Mouse (Mus musculus) mesoderm, embryonic 11.5 days (tissue): ENCODE measurements at regions not wholly inside any gene's neighbourhood (a gene's known extent, or its start where the extent isn't known, plus 50 kb on each side); places are given as distances from the start of the nearest gene placed in this dataset.

ENCODE experiments used
- DNase-seq: peaks from one replicate; pipeline ENCODE4 v3.0.0-alpha.2; 2012; ENCODE audit warnings: low read depth, low spot score

DNA sequence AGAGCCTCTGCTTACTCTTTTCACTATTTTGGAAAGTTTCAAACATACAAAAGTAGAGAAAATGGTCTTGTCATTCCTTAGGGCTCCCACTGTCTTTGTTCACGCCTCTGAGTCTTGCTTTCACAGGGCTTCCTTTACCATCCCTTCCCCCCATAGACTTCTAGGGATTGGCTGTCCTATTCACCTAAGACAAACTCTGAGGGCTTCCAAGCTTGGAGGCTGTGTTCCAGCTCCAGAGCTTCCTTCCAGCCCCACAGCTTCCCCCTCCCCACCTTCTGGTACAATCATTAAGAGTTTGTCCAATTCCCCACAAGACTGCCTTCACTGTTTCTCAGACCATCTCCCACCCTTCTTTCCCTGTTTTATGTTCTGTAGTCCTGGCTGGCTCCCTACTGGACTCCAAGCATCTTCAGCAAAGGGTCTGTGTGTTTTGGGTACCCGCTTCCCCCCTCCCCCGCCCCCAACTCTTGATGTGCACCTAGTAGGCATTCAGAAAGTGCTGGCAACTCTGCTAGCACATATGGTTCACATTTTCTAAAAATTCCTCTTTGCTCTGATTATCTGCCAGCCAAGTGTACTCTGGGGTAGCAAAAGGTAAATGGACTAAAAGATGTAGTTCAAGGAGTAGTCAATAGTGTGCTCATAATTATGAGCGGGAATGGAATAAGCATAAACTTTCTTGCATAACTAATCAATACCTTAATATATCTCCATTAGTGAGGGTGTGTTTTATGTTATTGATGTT lies 344.0 kb downstream of the Slc4a3 start:
- peak; percentile 52 for DNase-seq

DNA sequence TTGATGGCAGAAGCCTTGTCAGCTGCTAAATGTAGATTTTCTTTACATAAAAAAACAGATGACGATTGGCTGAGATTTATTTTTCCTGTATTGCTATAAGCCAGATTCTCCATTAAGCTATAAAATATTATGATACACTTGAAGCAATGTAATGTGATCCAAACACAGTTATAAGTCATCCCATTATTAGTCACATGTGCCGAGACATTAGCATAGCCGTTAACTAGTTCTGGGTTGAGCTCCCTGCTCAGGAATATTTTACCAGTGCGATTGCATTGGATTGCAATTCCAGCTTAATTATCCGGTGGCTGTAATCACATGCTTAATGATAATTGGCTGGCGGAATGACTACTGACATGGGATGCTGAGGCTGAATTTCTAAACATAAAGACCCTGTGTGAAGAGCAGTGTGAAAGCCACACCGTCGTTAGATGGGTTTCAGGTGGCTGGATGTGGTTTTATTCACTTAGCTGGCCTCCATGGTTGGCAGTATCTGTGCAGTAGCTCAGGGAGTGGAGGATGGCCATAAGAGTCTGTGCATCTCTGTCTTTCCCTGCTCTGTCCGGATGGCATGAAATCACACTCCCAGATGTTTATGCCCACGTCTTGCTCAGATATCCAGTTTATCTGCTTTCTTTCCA lies 344.7 kb downstream of the Slc4a3 start:
- no peak for DNase-seq

DNA sequence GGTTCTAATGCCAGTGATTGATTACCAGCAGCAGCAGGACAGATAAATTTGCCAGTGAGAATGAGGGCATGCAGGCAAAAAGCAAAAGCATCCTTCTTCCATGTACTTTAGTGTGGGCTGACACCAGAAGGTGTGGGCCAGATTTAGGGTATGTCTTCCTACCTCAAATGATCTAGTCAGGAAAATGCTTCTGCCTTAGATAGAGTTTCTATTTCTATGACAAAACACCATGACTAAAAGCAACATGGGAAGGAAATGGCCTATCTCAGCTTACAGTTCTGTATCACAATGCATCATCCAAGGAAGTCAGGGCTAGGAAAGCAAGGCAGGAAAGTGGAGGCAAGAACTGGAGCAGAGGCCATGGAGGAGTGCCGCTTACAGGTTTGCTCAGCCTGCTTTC lies 349.5 kb downstream of the Slc4a3 start:
- DNase-seq, result no peak

DNA sequence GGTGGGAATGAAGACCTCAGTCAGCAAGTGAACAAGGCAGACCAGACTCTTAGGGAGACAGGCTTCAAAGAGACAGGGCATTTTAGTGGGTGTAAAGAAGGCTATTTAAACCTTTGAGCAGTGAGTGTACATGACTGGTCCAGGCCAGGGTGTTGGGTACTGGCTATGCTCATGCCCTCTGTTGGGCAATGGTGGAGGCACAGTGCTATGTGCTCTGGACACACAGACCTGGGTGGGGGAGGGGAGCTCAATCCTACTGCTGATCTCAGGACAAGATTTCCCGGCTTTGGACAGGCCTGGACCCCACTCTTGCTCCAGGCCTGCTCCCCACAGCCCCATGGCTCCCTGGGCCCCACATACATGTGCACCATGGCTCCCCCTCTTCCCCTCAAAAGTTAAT lies 355.1 kb downstream of the Slc4a3 start:
- DNase-seq, result peak; percentile 28

DNA sequence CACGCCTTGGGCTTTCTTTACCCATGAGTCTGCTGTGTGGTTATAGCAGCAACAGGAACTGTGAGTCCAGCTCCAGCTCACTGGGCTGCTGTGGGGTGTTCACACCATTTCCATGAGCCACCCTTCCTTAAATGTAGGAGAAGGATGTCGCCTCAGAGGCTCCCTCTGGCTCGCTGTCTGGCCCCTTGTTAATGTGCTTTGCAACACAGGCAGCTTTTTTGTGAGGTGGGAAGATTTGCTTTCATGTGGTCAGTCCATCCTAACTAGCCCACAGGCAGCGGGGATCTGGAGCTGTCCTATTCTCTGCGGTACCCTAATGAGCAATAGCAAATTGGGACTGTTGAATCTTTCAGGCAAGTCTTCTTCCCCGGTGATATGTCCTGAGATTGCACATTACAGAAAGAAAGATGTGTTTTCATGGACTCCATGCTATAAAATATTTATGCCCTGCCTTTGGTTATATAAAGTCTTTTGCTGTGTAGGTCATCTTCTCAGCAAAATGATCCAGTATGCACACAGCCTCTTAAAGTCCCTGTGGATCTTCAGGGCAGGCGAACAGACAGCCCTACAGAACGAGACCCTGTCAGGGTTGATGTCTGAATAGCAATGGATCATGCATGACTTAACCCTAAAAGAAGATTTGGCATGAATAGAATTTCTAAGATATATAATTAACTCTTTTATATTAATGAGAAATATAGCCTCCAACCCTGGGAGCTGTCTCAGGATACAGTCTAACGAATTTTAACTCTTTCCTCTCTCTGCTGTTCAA lies 359.8 kb downstream of the Slc4a3 start:
- DNase-seq, result no peak

DNA sequence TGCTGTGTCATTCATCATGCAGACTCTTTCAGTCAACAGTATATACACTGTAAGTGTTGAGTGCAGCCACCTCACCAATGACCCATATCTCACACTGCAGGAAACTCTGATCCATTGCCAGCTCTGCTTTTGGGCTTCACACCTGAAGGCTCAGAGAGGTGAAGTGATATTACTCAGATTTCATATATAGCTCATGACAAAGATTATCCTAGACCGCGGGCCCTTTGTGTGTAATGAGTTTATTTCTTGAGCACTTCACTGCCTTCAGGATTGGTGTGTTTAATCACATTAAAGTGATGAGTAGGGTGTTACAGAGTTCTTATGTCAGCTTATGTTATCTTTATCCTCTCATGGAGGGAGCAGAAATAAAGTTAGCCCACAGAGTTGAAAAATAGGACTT lies 369.2 kb downstream of the Slc4a3 start:
- no peak for DNase-seq

DNA sequence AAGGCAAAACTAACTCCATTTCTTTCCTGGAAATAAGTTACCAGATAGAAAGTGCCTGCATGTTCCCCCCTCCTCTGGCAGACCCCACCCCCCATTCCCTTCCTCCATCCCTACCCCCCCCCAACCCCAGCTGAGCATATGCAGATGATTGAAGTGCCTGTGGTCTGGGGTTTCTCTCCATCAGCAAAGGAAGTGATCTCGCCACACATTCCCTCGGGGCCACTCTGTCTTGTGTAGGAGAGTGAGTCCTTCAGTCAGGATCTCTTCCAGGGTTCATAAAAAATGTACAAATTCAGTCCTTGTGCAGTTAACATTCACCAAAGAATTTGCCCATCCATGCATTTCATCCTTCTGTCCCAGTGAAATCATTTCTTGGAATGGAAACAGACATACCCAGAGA lies 370.1 kb downstream of the Slc4a3 start:
- DNase-seq, result peak; percentile 62

DNA sequence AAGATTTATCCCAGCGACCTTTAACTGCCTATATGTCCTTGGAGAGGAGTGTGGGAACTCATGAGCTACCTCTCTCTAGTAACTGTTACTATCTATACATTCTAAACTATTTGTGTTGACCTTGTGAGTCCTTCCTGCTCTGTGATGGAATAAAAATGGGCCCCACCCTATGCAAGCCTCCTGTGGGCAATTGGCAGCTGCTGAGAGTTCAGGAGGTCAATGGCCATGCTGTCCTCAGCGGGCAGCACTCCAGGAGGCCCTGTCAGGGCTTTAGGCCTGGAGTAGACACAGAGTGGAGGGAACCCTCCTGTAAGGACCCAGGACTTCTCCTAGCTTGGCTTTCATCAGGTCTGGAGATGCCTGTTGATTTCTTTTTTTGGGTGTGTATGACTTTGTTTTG lies 373.1 kb downstream of the Slc4a3 start:
- no peak for DNase-seq

DNA sequence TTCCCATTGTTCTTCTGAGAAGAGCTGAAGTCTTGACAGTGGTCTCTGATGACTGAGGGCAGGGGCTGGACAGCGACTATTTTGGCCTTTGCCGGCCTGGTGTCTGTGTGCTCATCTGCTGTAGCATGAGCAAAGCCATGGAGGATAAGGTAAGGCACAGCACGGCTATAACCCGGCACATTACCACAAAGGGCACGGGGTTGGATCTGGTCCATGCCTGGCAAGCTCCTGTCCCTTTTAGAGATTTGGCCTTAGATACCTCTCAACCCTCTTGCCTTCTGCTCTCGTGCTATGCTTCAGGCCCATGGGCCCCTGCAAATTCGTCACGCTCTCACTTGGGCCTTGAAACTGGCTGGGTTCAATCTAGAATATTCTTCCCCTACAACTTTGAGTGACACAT lies 379.0 kb downstream of the Slc4a3 start:
- DNase-seq, result no peak

DNA sequence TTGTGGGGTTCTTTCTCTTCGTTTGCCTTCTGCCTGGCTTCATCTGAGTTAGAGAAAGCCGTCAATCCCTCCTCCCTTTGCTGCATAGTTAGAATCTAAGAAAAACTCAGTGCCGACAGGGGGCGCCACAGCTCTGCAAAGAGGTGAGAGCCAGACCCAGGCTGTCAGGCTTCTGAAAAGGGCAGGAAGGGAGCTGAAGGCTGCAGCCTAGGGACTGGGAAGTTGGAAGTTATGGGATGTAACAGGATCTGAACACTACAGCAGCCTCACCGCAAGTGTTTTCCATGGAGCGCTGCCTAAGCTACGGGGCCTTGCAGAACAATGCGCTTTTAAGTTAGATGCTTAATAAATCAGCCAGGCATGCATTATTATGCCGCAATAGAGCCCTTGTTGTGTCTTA lies 379.7 kb downstream of the Slc4a3 start:
- DNase-seq, result peak; percentile 93

DNA sequence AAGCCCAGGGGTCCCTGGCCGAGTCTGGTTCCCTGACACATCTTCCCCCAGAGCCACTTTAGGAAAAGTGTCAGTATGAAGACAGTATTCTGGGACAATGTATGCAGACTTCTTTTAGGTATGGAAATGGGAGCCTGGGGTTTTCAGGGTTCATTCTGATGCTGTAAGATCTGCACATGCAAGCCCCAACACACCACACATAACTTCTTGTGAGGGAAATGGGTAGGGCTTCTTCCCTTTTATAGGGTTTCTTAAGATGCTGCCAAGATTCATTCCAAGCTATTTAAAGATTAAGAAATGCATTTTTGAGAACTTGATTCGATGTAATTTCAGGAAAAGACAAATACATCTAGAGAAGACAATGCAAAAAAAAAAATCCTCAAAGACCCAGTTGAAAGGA lies 385.8 kb downstream of the Slc4a3 start:
- no peak for DNase-seq

DNA sequence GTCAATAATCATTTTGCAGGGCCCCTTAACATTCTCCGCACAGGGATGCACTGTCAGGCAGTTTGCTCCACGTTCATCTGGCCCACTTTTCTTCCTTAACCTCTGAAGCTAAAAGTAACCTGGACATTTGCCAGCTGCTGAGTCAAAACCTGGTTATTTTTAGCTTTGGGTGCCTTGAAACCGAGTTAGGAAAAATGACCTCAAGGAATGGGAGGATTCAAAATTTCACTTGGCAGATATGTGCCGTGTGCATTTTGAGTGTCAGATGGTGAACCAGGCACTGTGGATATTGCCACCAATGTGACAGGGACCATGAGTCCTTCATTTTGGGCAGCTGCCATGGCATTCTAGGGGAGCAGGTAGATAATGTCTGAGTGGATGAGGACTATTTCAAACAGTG lies 387.8 kb downstream of the Slc4a3 start:
- no peak for DNase-seq

DNA sequence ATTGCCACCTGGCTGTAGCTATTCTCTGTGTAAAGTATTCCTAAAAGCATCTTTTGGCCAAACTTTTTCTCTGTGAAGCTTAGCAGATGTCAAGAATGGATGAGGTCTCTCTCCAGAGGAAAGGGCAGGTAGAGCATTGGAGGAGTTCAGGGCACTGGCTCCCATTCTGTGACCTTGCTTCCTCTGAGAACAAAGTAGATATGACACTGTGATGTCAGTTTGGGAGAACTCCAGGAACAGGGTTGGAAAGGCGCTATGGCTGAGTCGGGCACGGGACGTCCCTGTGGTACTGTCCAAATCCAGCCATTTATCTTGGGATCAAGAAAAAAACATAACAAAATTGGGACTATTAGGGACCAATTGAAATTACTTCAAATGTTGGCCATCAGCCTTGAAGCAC lies 388.7 kb downstream of the Slc4a3 start:
- DNase-seq, result no peak

DNA sequence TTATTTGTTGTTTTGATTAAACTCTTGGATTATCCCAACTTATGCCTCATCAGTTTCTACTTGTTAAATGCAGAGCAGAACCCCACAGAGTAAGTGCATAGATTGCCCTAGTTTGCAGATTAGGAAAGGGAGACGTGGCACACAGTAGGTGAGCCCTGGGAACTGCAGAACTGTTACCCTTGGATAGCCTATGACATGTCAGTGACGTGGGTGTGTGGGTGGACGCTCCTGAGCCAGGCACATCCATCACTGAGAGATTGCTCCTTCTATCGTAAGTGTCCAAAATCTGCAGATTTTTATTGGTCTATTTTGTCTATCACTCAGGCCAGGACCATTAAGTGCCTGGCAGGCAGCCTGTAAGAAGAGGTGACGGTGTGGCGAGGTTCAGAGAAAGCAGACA lies 389.8 kb downstream of the Slc4a3 start:
- no peak for DNase-seq

DNA sequence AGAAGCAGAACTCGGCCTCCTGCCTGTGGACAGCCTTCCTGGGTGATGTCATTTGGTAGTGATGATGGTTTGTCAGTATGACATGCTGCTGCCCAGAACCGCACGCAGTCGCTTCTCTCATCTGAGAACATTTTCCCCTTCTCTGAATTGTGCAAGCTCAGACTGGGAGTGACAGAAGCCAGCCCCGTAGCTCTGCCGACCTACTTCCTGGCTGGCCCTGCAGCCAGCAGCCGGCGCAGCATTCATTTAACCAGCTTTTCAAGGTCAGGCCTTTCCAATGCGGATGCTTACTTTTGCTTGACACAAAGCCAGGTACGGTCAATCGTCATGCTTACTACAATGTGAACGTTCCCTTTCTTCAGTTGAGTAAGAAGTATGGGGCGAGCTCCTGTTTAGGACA lies 390.5 kb downstream of the Slc4a3 start:
- no peak for DNase-seq

DNA sequence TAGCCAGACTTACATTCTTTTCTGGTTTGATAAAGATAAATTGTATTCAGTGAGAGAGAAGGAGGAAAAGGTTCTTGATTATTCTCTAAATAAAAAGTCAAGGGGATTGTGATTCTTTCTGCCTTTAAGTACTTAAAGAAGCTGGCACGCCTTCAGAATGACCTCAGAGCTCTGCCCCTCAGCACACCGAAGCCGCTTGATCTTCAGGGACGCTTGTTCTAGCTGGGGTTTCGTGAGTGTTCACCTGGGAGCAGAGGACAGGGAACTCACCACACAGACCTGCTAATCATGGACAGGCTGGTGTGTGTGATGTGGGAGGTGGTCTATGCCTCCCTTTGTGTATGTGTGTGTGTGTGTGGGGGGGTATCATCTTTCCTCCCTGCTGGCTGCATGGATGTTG lies 391.3 kb downstream of the Slc4a3 start:
- no peak for DNase-seq

DNA sequence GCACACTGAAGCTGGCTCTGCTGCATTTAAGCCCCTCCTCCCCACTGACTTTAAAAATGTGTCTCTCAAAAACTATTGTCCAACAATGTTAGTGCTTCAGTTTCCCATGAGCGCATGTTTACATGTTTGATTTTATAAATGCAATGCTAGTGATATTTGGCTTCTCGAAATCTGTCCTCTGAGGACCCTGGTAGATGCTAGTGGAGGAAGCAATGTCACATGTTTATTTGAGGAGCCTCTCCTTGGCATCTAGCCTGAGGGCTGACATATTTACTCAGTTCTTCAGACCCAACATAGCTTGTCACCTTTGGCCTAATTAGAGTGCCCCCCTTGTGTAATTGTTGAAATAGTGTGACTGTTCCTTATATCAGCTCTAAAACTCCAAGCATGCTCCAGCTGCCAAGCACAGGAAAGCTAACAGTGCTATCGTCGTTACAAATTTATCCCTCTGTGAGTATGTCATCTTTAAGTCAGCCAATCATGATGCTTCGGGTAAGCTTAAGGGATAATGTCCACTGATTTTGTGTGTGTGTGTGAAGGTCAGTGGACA lies 400.3 kb downstream of the Slc4a3 start:
- no peak for DNase-seq

DNA sequence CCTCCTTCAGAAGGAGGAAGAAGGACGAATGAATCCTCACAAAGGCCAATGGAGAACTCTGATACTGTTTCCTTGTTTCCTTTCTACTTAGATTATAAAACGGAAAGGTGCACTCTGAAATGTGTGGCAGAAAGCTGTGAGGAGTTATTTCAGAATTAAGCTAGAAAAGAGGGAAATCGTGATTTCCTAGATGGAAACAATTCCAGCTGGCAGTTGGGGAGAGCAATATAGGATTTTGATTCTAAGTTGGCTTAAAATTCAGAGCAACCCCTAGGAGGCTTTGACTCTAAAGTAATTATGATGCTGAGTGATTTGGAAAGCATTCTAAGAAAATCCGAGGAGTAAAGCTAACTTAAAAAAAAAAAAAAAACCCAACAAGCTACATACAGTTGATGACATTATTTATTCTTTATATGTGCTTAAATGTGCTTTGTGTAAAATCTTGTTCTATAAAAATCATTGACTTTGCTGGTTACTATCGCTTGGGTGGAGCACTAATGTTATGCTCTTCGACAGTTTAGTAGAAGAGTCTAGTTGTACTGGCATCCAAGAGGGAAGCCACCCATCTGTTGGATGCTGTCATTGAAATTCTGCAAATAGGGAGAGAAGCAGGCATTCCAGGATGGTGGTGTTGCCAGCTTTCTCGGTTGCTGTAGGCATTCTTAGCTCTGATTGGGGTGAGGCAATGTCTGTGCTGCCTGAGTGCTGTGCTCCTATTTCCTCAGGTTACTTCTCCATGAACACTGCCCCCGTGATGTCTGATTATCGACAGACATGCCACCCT lies 432.3 kb downstream of the Slc4a3 start:
- DNase-seq, result no peak

DNA sequence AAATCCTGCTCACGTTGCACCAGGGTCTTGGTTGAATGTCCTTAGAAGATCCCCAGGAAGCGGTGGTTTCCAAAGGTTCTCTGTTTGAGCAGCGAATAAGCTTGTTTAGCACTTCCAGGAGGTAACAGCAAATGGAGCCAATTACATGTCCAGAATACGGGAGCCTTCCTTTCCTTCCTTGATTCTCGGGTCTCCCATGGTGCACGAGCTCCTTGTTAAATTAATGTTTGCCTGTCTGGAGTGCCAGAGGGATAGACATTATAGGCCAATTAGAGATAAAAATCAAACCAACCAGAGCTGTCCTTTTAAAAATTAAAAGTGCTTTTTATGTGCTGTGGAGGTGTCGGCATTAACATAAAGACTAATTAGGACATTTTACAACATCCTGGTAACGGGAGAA lies 437.0 kb downstream of the Slc4a3 start:
- no peak for DNase-seq

DNA sequence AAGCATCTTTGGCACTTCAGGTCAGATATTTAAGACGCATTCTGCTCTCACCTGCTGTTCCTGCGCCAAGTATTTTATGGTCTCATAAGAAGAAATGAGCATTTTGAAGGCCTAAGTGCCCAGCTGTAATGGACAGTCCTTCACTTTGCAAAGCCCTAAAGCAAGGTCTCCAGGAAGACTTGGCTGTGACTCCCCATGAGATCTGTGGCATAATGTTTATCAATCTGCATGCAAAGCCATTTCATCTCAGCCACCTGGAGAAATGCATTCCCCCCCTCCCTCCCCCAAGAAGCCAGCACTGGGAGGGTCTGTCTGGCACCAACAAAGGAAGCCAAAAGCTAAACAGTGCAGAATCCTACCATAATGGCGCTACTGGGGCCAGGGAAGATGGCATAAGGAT lies 437.4 kb downstream of the Slc4a3 start:
- no peak for DNase-seq

DNA sequence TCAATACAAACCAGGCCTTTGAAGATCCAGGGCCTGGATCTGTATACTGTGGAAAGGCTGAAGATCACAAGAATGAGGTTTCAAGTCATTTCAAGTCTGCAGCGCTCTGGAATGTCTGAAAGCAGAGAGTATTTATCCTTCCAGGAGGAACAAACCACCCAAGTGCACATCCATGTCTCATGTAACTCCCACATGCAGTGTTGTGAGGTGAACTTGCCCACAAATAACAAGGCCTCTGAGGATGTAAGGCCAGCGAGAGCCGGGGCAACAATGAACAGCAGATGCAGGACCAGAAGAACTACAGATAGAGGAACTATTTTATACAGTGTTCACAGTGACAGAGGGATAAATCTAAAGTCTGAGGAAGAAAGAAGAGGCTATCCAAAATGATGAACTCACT lies 442.4 kb downstream of the Slc4a3 start:
- no peak for DNase-seq

DNA sequence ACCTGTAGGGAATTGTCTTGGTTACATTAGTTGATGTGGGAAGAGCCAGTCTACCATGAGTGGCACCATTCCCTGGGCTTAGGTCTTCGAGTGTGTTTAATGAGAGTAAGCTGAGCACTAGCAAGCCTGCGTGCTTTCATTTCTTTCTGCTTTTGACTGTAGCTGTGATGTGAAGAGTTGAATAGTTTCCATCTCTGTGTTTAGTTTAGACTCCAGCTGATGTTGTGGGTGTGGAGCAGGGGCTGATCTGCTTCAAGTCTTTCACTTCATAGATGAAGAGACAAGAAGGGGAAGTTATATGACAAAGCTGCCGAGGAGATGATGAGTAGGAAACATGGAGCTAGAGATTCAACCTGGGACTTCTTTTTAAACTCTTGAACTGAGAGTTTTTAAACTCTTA lies 446.0 kb downstream of the Slc4a3 start:
- no peak for DNase-seq
